Mouse (Mus musculus) hindbrain, embryonic 11.5 days (tissue): Measurements from ENCODE around the gene Ninj1. TPM values are rescaled to one million over a fixed set of nuclear protein-coding genes. Genes with fewer than 3 reads are reported as not detected.

Source experiments
- ATAC-seq: fragments of 200-750 bp; cut with Nextera tagmentation; 2 replicates; pipeline ENCODE4 v1.8.0; 2017; ENCODE audit warnings: mild to moderate bottlenecking, moderate TSS enrichment, moderate library complexity; ENCODE audit not compliant: low FRiP score
- DNase-seq: peaks from one replicate; pipeline ENCODE4 v3.0.0-alpha.2; 2015; ENCODE audit warnings: low spot score
- H3K27ac ChIP-seq: fragments of 300-500 bp; sonication (generic); 2 replicates; pipeline ENCODE4 v1.5.1; 2014; ENCODE audit warnings: mild to moderate bottlenecking, low read depth, low read length
- H3K27me3 ChIP-seq: fragments of 300-500 bp; sonication (generic); 2 replicates; pipeline ENCODE4 v1.6.1; 2014; ENCODE audit warnings: mild to moderate bottlenecking, low read length, moderate library complexity, mixed read lengths; ENCODE audit not compliant: control insufficient read depth, insufficient read depth
- H3K36me3 ChIP-seq: fragments of 300-500 bp; sonication (generic); 2 replicates; pipeline ENCODE4 v1.6.1; 2014; ENCODE audit warnings: mild to moderate bottlenecking, low read length, moderate library complexity, mixed read lengths; ENCODE audit not compliant: control insufficient read depth, insufficient read depth
- H3K4me1 ChIP-seq: fragments of 300-500 bp; sonication (generic); replicated peaks from 2 replicates; pipeline ENCODE4 v1.6.1; 2014; ENCODE audit warnings: low read length, mixed read lengths; ENCODE audit not compliant: control insufficient read depth, insufficient read depth
- H3K4me2 ChIP-seq: fragments of 300-500 bp; sonication (generic); replicated peaks from 2 replicates; pipeline ENCODE4 v1.6.1; 2014; ENCODE audit warnings: mild to moderate bottlenecking, low read depth, low read length
- H3K4me3 ChIP-seq: fragments of 300-500 bp; sonication (generic); 2 replicates; pipeline ENCODE4 v1.5.1; 2014; ENCODE audit warnings: low read depth, low read length
- H3K9ac ChIP-seq: fragments of 300-500 bp; sonication (generic); 2 replicates; pipeline ENCODE4 v1.6.1; 2014; ENCODE audit warnings: low read depth, low read length
- H3K9me3 ChIP-seq: fragments of 300-500 bp; sonication (generic); 2 replicates; pipeline ENCODE4 v1.6.1; 2016; ENCODE audit warnings: low read length; ENCODE audit not compliant: control insufficient read depth
- WGBS: fragments of 180-500 bp; shearing (Covaris S2); extraction: QIAGEN DNeasy Blood & Tissue Kit; methylation state at CpG from one replicate; pipeline ENCODE4 v1.1.7; 2014; 5-methylcytosine and 5-hydroxymethylcytosine counted together
- polyA plus RNA-seq: library from polyadenylated mRNA; unstranded; fragments of >200 nt; fragmentation: Nextera tagmentation; extraction: Ambion mirVana; gene quantifications from 2 replicates; pipeline ENCODE4 v1.2.1, GENCODE M21; 2014

The Ninj1 gene
- polyA plus RNA-seq, 1 experiment from 2014 or later = 21.5 TPM

DNA sequence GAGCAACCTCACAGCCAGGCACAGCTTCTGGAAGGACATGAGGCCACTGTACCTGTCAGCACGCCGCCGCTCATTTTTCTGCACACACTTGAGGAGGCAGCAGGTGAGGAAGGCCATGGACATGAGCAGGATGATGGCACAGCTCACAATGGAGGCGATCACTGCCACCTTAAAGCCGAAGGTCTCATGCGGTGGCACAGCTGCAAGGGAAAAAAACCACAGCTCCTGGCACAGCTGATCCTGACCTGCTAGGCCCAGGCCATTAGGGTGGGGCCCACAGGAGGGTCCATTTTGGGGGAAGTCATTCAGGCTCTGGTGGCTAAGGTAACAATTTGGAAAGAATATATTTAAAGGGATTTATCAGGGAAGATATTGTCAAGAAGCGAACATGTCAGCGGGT is 51.5 kb downstream of the Ninj1 start:
- 97% methylated on average over 8 of the region's 8 CpGs for WGBS
- H3K9ac ChIP-seq = no peak overlapping the region
- H3K9me3 ChIP-seq = no peaks in the 10 kb centered on the region
- no peaks in the 10 kb centered on the region for H3K36me3 ChIP-seq
- no peak overlapping the region for H3K4me3 ChIP-seq
- no peak overlapping the region for H3K4me2 ChIP-seq
- no peak for ATAC-seq
- no peaks in the 10 kb centered on the region for H3K4me1 ChIP-seq
- H3K27me3 ChIP-seq = no peaks in the 10 kb centered on the region
- DNase-seq = no peak
- no peak overlapping the region for H3K27ac ChIP-seq

DNA sequence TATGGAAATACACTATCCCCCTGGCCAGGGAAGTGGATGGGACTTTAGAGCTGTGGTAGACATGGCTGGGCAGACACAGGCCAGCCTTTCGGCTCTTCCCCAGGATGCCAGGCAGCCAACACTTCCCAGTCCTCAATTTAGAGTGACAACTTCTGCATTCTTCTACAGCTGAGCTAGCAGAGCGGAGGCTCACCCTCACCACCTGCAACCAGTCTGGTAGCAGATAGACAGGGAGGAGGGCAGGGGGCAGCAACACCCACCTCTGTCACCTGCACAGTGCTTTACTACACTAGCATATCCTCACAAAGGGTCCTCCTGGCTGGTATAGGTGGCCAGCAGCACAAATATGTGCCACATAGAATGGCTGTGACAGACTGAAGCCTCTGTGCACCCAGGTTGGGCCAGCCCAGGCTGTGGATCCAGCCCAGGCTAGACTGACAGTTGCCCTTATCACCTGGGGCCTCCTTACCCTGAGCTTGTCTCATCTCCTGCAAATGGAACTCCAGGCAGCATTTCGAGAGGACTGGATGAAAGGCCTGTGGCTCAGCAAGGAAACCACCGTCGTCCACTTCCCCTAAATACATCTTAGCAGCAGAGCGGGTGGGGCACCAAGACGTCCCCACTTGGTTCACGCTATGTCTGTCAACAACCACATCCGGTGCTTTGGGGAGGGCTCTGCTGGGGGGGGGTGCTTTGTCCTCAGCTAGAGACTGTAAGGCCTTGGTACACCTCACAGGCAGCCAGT is 55.2 kb downstream of the Ninj1 start:
- Histone ChIP-seq H3K9me3 (no peaks in the 10 kb centered on the region), H3K4me2 (no peak overlapping the region), H3K36me3 (no peaks in the 10 kb centered on the region), H3K9ac (no peak overlapping the region), H3K4me3 (no peak overlapping the region), H3K27me3 (peaks cover 12% of the 10 kb centered on the region), H3K27ac (no peak overlapping the region), H3K4me1 (no peaks in the 10 kb centered on the region; the same call in 1 of the 2 replicates)
- 79% methylated on average over 9 of the region's 9 CpGs for WGBS
- ATAC-seq = no peak
- DNase-seq = no peak

DNA sequence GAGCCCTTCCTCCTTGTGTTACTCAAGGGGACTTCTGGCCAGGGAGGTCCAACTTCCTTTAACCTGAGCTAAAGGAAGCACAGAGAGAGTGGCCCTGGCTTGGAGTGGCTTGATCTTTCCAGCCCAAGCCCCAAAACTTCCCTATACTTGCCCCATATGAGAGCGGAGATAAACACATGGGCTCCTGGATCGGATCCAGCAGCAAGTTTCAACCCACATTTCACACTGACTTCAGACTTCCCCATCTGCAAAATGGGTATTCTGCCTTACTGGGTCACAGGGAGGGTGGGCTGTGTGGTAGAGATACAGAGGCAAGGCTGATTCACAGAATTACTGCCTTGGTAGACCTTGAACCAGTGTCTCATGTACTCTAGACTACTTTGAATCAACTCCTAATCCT is 56.2 kb downstream of the Ninj1 start:
- 98% methylated on average over 2 of the region's 2 CpGs for WGBS
- peaks cover 4% of the 10 kb centered on the region; the same call in 1 of the 2 replicates for H3K4me1 ChIP-seq

DNA sequence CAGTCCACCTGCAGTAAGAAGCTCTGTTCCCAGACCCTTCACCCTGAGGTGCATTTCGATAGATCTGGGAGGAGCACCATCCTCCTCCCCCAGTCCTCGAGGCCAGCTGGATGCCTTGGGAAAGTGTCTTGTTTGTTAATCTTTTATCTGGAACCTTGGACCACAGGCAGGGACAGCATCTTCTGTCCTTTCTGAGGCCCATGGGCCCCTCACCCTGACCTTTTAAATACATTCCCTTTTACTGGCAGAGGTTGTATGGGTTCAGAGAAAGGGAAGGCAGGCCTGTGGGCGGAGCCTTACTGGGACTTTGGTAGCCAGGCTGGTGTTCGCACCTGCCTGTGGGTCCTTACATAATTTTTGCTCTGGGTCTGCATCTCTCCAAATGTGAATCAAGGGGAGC is 58.0 kb downstream of the Ninj1 start:
- peaks cover 23% of the 10 kb centered on the region for H3K27me3 ChIP-seq
- H3K4me2 ChIP-seq = no peak overlapping the region
- H3K9me3 ChIP-seq = no peaks in the 10 kb centered on the region
- no peak overlapping the region for H3K4me3 ChIP-seq
- H3K27ac ChIP-seq = no peak overlapping the region
- ATAC-seq = no peak
- DNase-seq = no peak
- no peak overlapping the region for H3K9ac ChIP-seq
- H3K4me1 ChIP-seq = peaks cover 4% of the 10 kb centered on the region; the same call in 1 of the 2 replicates
- WGBS = 55% methylated on average over 4 of the region's 4 CpGs
- no peaks in the 10 kb centered on the region for H3K36me3 ChIP-seq

More for the DNA sequence above, 56.2 kb downstream of the Ninj1 start:
- peaks cover 20% of the 10 kb centered on the region for H3K27me3 ChIP-seq
- H3K27ac ChIP-seq = no peak overlapping the region
- no peak overlapping the region for H3K4me3 ChIP-seq
- H3K4me2 ChIP-seq = no peak overlapping the region
- H3K9ac ChIP-seq = no peak overlapping the region
- no peaks in the 10 kb centered on the region for H3K36me3 ChIP-seq
- no peak for ATAC-seq
- no peak for DNase-seq
- no peaks in the 10 kb centered on the region for H3K9me3 ChIP-seq

Other genes with a start within 250 kb of the Ninj1 start
- 18.7 and 24.9 TPM in 2 replicates for gene Fam120a, start 219.5 kb upstream of the Ninj1 start, polyA plus RNA-seq
- 8.5 and 11.0 TPM in 2 replicates for gene Wnk2, start 39.5 kb upstream of the Ninj1 start, polyA plus RNA-seq
- gene Card19, start 28.6 kb downstream of the Ninj1 start, polyA plus RNA-seq = 20.3 and 27.4 TPM in 2 replicates
- 0.63 and 0.73 TPM in 2 replicates for gene Susd3, start 61.2 kb downstream of the Ninj1 start, polyA plus RNA-seq
- 0.56 and 1.1 TPM in 2 replicates for gene Fgd3, start 132.8 kb downstream of the Ninj1 start, polyA plus RNA-seq
- gene Bicd2, start 154.1 kb downstream of the Ninj1 start, polyA plus RNA-seq = 26.9 and 29.5 TPM in 2 replicates
- gene Ippk, start 233.8 kb downstream of the Ninj1 start, polyA plus RNA-seq = 14.1 and 14.6 TPM in 2 replicates